Mouse (Mus musculus) adrenal gland (tissue): Measurements from ENCODE around the gene Jakmip3.

Experiments used
- intact Hi-C: fragments of 180-260 bp; cut with DNase I; formaldehyde crosslinking; loops from one replicate; pipeline ENCODE4 v1.15.1; 2025

Jakmip3 gene

DNA sequence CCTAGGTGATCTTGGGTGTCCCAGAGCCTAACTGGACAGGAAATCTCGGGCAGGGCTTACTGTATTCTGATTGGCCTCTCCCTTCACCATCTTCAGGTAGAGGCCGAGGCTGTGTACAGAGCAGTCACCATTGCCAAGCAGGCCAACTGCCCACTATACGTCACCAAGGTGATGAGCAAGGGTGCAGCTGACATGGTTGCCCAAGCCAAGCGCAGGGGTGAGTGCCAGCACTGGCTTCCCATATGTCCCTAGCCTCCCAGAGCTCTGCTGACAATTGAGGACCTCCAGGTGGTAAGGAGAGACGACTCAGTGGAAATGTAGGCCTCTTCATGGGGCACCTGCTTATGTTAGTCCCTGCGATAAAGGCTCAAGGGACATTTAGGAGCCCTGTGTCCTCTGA is 154.2 kb downstream of the Jakmip3 start:
- intact Hi-C loops, result no loop called here

- intact Hi-C loops, result no loop called here
Observed at GRCm38 (mm10) chr7:139095282-139095681, 154.8 kb downstream of the Jakmip3 start.

- intact Hi-C loops, result no loop called here
Observed at GRCm38 (mm10) chr7:139096399-139096798, 155.9 kb downstream of the Jakmip3 start.

DNA sequence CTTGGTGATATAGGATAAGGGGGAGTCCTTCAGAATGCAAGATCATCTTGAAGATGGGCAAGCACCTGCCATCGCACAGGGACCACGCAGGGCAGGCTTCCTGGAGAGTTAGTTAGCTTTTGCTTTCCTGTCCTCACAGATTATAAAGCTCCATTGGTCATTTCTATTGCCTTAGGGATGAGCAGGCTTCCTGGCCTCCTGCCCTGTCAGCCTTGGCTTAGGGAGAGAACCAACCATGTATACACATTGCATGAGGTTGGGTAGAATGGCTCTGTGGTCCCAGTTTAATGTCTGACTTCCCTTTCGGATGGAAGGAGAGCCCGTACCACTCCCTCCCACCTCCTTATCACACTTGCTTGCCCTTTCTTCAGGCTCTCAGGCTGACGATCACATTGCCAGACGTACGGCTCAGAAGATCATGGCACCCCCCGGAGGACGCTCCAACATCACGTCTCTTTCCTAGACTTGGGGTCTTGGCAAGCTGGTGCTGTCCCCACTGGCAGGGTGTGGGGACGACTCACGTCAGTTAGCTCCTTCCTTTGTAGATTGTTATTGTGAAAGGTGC is 160.1 kb downstream of the Jakmip3 start:
- intact Hi-C loops, result no loop called here

DNA sequence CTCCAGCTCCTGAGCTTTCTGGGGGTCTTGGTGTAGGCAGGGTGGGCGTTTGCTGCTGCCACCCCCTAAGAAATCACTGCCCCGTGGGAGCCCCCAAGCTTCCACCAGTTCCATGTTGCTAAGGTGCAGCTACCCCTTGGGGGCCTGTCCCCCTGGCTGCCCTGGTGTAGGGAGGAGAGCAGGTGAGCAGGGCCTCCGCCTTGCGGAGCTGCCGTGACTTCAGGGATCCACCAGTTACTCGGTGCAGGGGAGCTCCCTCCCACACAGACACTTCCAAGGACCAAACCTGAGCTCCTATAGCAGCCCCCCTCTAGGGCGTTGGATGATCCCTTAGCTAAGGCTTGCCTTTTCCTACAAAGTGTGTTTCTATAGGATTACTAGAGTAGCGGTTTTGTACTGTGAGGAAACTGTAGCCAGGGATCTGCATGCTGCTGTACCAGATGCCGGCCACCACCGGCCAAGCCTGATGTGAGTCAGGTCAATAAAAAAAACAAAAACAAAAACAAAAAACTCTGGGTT is 160.8 kb downstream of the Jakmip3 start:
- intact Hi-C loops, result no loop called here

GRCm38 (mm10) chr7:139101826-139102225 is 161.3 kb downstream of the Jakmip3 start:
- intact Hi-C loops, result no loop called here

- intact Hi-C loops, result no loop called here
Observed at GRCm38 (mm10) chr7:139103960-139104381, 163.4 kb downstream of the Jakmip3 start.

GRCm38 (mm10) chr7:139105076-139105475 is 164.5 kb downstream of the Jakmip3 start:
- intact Hi-C loops, result no loop called here

GRCm38 (mm10) chr7:139105705-139106104 is 165.2 kb downstream of the Jakmip3 start:
- intact Hi-C loops, result no loop called here

GRCm38 (mm10) chr7:139107908-139108650 is 167.5 kb downstream of the Jakmip3 start:
- intact Hi-C loops, result no loop called here

GRCm38 (mm10) chr7:139119152-139119774 is 178.7 kb downstream of the Jakmip3 start:
- intact Hi-C loops, result loop anchor here (5.0 kb wide), 1 partner anchor 178 kb away; no protein-coding TSS in a partner anchor

GRCm38 (mm10) chr7:139119775-139120153 is 179.2 kb downstream of the Jakmip3 start:
- intact Hi-C loops, result loop anchor here (5.0 kb wide), 2 partner anchors 83 to 178 kb away; no protein-coding TSS in a partner anchor

GRCm38 (mm10) chr7:139125881-139126280 is 185.4 kb downstream of the Jakmip3 start:
- intact Hi-C loops, result no loop called here

DNA sequence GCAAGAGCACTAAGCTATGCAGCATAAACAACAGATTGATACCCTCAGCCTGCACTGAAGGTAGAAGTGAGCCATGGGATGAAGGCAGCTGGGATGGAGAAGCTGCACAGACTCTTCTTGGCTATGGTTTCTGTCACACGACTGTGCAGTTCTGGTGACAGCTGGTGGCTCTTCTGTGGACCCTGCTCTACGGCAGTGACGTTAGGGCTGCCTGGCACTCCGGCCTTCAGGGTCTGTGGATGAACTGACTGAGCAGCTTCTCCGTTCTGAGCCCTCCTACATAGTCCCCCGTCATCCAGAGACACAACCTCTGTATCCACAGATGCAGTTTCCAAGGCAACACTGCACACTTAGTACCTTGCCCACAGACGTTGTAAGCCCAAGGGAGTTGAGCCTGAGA is 186.0 kb downstream of the Jakmip3 start:
- intact Hi-C loops, result no loop called here

DNA sequence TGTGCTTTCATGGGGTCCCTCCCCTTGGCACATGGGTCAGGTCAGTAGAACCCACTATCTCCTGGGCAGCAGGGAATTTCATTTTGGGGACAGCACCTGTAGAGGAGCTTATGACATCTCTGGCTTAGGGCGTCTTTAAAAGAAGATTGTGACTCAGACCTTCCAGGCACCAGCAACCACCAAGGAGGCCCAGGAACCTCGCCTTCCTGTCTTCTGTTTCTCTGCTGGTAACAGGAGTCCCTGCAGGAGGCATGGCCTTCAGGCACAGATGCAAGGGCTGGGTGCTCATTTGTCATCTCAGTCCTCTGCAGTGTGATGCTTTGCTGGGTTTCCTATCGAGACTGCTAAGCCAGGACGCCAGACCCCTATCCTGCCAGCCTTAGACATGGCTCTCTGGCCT is 188.5 kb downstream of the Jakmip3 start:
- intact Hi-C loops, result no loop called here

DNA sequence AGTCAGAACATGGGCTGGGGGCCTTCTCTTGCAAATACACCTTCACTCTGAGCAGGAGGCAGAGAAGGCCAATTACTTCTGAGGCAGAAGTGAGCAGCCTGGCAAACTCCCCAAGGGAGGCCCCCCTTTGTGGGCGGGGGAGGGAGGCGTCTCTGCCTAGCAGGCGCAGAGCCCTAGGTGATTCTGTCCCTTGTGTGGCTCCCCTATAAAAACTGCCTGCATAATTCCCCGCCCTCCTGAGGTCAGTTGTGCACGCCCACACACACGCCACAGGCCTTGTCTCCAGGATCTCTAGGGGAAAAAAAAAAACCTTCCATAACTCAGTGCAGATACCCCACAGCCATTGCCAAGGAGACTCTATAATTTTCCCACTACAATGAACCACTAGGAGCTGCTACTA is 189.8 kb downstream of the Jakmip3 start:
- intact Hi-C loops, result loop anchor here (10.0 kb wide), 1 partner anchor 344 kb away; no protein-coding TSS in a partner anchor

- intact Hi-C loops, result loop anchor here (10.0 kb wide), 1 partner anchor 343 kb away; no protein-coding TSS in a partner anchor
Observed at GRCm38 (mm10) chr7:139131538-139131937, 191.0 kb downstream of the Jakmip3 start.

GRCm38 (mm10) chr7:139133446-139133845 is 192.9 kb downstream of the Jakmip3 start:
- intact Hi-C loops, result loop anchor here (10.0 kb wide), 1 partner anchor 341 kb away; no protein-coding TSS in a partner anchor
